Mouse (Mus musculus) gastrocnemius, adult 2 months (tissue): Measurements from ENCODE around the gene Gpr39. TPM values are rescaled to one million over a fixed set of nuclear protein-coding genes. Genes with fewer than 3 reads are reported as not detected.
A peak's percentile ranks its signal among the peaks of the same experiment; 100 is the strongest.

ENCODE experiments used
- DNase-seq: peaks from one replicate; pipeline ENCODE4 v3.0.0; 2022
- H3K27ac ChIP-seq: fragments of 200-600 bp; 2 replicates; pipeline ENCODE4 v1.8.1; 2022; ENCODE audit warnings: mild to moderate bottlenecking
- H3K4me3 ChIP-seq: fragments of 200-600 bp; 2 replicates; pipeline ENCODE4 v1.8.1; 2022; ENCODE audit warnings: mild to moderate bottlenecking, moderate library complexity
- CTCF ChIP-seq: fragments of 200-600 bp; IDR thresholded peaks from 2 replicates; pipeline ENCODE4 v1.8.1; 2022; ENCODE audit warnings: antibody characterized with exemption, mild to moderate bottlenecking, moderate library complexity
- intact Hi-C: fragments of 180-260 bp; cut with DNase I; formaldehyde crosslinking; loops from one replicate; pipeline ENCODE4 v1.15.1; 2025
- total RNA-seq, 2 experiments: library from RNA; stranded (reverse); gene quantifications; 2 replicates each; pipeline ENCODE4 v1.2.3; 2021

Gene Gpr39
- total RNA-seq, 2 experiments from 2014 or later: not detected

DNA sequence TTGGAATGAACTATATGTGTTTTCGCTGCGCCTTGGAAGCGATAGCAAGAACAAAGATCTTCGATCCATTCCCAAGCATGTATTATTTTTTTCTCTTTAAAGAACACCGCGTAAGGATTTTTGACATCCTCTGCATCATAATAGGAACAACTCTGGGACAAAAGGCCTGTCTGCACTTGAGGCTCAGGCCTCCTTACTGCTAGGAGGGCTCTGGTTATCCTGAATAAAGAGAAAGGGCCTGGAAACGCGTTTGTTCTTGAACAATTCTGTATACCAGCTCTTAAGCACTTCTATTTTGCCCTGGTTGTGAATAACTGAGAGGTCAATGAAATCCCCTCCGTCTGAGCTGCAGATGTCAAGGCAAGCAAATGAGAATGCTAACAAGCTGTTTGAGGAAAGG is 216.4 kb downstream of the Gpr39 start:
- DNase-seq: no peak
- Histone ChIP-seq H3K27ac (no peak overlapping the region), H3K4me3 (no peak overlapping the region)
- TF ChIP-seq CTCF: no peak
- intact Hi-C loops: no loop called here

GRCm38 (mm10) chr1:125910211-125910870 is 233.5 kb downstream of the Gpr39 start:
- DNase-seq: no peak
- intact Hi-C loops: no loop called here
- no peak for TF ChIP-seq CTCF
- Histone ChIP-seq H3K27ac (no peak overlapping the region), H3K4me3 (no peak overlapping the region)

- no peak overlapping the region for H3K27ac ChIP-seq
- intact Hi-C loops: no loop called here
- DNase-seq: no peak
- H3K4me3 ChIP-seq: peak overlapping the region; percentile 60
- TF ChIP-seq CTCF: no peak
Measured at GRCm38 (mm10) chr1:125910871-125911265, 234.1 kb downstream of the Gpr39 start.

DNA sequence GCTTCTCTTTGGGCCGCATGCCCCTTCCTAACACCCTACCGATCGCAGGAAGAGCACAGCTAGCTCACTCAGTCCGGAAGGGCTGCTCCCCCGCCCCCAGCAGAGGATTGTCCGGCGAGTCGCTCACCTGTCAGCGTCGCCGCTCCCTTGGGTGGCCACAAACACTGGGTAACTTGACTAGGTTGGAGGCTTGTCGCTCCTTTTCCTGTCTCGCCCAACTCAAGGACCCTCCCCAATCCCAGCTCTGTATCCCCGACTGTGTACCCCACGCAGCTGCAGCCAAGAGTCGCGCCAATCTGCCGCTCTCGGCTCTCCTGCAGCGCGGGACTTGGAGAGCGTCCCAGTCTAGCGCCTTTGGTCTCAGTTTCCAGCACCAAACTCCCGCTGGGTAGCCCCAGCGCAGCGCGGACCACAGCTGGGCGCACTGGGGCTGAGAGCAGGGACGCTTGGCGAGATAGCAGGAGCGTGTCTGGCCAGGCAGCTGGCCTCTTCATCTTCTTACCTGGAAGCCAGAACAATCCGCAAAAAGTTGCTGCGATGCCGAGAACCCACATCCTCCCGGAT is 234.6 kb downstream of the Gpr39 start:
- intact Hi-C loops: no loop called here
- Histone ChIP-seq H3K27ac (no peak overlapping the region), H3K4me3 (peak overlapping the region; percentile 60)
- TF ChIP-seq CTCF: no peak
- DNase-seq: no peak

- intact Hi-C loops: no loop called here
- no peak for DNase-seq
- H3K4me3 ChIP-seq: peak overlapping the region; percentile 60
- no peak for TF ChIP-seq CTCF
- no peak overlapping the region for H3K27ac ChIP-seq
Measured at GRCm38 (mm10) chr1:125911901-125912445, 235.2 kb downstream of the Gpr39 start.

DNA sequence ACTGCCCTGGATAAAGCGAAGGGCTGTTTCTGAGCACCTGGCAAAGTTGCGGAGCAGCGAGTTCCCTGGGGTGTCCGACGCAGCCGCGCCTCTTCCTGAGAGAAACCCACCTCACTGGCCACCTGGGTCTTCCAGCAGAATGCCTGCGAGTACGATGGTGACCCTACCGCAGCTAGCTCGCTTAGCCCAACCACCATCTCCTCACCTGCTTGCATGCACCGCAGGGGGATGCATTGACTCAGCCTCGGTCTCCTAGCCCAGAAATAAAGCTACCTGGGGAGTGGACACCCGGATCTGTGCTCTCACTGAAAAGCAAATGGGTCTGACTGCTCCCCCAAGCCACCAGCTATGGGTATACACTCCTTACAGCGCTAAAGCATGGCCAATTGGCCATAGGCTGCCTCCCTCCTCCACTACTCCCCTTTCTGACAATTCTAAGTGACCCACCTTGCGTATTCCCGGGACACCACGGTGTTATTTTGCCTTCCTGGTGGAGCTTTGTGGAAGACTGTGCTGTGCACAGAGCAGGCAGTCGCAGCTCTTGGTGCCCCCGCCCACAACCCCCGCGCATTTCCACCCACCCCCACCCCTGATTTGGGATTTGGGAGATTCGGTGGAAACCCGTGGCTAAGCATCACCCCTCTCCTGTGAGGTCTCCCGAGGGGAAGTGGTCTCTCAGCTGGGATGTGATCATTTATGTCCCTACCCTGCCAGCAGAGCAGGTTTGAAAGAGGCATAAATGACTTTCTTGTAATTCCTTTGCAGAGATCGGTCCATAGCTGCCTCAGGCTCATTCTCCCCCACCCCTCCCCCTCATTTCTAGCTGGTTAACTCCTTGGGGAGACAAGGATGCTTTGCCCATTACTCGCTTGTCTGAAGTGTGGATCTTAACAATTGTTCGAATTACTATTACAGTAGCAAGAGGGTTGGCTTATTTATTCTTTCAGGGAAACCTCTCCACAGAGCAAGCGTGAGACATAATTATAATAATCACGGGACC is 236.1 kb downstream of the Gpr39 start, which contains the start of gene Lypd1:
TSS of gene Lypd1 (minus strand) at position 501 of the 1,000 bp plus-strand sequence.
- TF ChIP-seq CTCF: no peak
- Histone ChIP-seq H3K27ac (no peak within 1 kb of the TSS), H3K4me3 (peak within 1 kb of the TSS; percentile 60)
- no peak for DNase-seq
- intact Hi-C loops: no loop called here

DNA sequence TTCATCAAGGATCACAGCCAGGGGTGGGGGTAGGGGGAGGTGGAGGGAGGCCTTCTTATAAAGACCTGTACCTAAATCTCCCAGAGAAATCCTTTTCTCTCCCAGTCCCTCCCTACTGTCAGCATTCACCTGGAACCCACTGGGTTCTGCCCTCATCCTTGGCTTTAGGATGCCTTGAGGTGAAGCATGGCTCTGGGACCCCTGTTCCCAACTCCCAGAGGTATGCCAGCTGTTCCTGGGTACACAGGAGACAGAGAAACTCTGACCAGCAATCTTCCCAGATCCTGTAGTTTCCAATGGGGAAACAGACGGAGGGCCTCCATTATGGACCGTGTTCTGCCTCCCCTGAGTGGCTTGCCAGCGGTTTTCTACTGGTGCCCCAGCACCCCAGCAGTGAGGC is 243.9 kb downstream of the Gpr39 start:
- intact Hi-C loops: no loop called here
- Histone ChIP-seq H3K27ac (no peak overlapping the region), H3K4me3 (no peak overlapping the region)
- DNase-seq: no peak
- no peak for TF ChIP-seq CTCF

- no peak overlapping the region for H3K4me3 ChIP-seq
- no peak overlapping the region for H3K27ac ChIP-seq
- no peak for DNase-seq
- no peak for TF ChIP-seq CTCF
- intact Hi-C loops: no loop called here
Measured at GRCm38 (mm10) chr1:125923062-125923461, 246.3 kb downstream of the Gpr39 start.

Other genes starting within 250 kb of the Gpr39 start
- gene Actr3, start 241.3 kb upstream of the Gpr39 start, total RNA-seq: 10 to 100 TPM; 35.6 to 45.1 TPM
- 10 to 100 TPM; 21.7 to 26.2 TPM for gene Slc35f5, start 116.4 kb upstream of the Gpr39 start, total RNA-seq
- gene Lypd1, start 236.1 kb downstream of the Gpr39 start, total RNA-seq: not detected